Mouse (Mus musculus) bone marrow macrophage, adult 2 months (primary cell): ENCODE measurements around the gene Platr17.
"Not testable (repeated sequence)": the region's sequence is repeated elsewhere in the genome, so short reads cannot be mapped to it uniquely, and the experiment has no call there.

Source experiments
- CTCF ChIP-seq: IDR thresholded peaks from 2 replicates; pipeline ENCODE4 v1.5.1; 2012; ENCODE audit warnings: low read depth, mild to moderate bottlenecking, low read length, moderate library complexity
- POLR2A ChIP-seq: IDR thresholded peaks from 2 replicates; pipeline ENCODE4 v1.6.1; 2012; ENCODE audit warnings: mild to moderate bottlenecking, low read depth, low read length, borderline replicate concordance

DNA sequence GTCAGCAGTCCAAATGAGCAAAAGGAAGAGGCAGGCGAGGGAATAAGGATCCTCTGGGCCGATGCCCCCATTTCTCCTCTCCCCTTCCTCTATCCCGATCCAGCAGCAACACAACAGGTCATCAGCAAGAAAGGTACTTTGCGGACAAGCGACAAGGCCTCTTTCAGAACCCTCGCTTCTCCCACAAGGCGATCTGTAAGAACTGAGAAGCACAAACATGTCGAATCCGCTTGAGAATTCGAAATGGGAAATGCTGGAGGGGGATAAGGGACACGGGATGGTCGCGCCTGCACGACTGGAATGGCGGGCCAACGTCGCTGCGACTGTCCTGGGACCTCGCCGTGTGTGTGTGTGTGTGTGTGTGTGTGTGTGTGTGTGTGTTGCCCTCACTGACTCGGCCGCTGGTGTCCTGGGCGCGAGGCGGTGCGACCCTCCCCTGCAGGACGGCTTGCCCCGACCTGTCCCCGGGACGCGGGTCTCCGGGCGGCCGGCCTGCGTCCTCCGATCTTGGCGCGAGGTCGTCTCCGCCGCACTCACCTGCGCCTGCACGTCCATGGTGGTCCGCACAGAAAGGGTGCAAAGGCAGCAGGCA lies 14.9 kb upstream of the Platr17 start:
- TF ChIP-seq CTCF, POLR2A: not testable (repeated sequence)
